Mouse (Mus musculus) spleen, postnatal 14 days (tissue): ENCODE data around the gene Slc31a1.

Experiments used
- DNase-seq, 2 experiments: peaks; one replicate each; pipeline ENCODE4 v3.0.0; 2021 to 2022; ENCODE audit warnings: low spot score in 2 of 2

The Slc31a1 gene

DNA sequence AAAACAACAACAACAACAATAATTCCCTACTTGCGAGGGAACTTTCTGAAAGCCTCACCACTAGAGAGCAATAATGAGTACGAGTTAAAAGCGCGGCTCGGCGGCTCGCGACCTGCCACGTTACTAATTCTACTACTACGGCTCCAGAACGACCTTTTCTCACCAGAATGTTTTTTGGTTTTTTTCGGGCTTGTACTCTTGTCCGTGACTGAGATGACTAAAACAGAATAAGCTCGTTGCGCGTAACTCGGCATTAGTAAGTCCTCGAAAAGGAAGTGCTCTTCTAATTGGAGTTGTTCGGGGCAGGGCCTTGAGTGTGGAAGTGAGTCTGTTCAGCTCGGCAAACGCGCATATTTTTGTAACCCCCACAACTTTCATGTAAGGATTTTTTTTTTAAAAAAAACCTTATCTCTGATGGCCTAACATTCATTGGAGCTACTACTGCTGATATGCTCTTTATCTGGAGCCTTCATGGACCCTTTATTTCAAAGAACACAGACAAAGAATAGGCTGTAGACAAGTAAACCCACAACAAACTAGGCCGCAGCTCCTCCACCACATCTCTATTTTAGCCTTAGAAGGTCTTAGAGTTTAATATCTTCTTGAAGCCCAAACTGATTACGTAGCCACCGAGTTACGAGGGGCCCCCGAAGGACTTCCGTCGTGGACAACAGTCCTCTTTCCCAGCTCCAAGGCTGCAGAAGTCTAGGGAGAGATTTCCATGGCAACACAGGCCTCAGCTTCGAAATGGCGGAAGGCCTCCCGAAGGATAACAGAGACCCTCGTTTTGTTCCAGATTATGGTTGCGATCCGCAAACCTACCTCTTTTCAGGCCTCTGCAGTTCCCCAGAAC, 47.4 kb downstream of the Slc31a1 start:
- peak; percentile 25 to 44 for DNase-seq

DNA sequence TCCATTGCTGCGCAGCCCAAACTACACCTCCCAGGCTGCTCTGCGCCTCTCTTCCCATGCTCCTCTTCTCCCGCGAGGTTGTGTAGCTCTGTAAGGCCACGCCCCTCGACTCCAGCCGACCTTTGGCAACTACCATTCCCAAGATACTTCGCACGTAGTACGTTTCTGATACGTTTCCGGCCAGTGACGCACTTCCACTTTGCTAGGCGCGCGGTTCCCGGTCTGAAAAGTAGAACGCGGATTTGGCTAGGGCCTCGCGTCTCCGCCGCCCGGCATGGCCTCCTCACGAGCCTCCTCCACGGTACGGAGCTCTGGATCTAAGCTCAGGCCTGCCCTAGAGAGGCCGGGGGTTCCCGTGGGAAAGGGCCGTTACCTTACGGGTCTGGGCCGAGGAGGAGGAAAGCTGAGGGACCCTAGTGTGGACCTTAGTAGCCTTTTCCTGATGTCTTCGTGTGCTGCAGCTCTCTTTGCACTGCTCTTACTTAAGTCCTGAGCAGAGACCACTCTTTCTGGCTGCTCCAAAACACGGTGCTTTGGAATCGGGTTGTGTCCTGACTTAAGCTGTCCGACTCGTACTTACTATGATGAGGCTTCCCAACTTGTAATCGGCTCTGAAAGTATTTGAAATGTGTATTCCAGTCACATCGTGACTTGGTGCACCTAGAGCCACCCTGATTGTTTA, 48.2 kb downstream of the Slc31a1 start, which contains the start of the genes Cdc26 and Prpf4:
TSS of gene Cdc26 (minus strand) at position 42 of the 682 bp plus-strand sequence.
TSS of gene Prpf4 (plus strand) at position 197 of the 682 bp plus-strand sequence.
- DNase-seq, result peak; percentile 91 to 93

GRCm38 (mm10) chr4:62409615-62410014, 49.1 kb downstream of the Slc31a1 start:
- DNase-seq, result no peak

DNA sequence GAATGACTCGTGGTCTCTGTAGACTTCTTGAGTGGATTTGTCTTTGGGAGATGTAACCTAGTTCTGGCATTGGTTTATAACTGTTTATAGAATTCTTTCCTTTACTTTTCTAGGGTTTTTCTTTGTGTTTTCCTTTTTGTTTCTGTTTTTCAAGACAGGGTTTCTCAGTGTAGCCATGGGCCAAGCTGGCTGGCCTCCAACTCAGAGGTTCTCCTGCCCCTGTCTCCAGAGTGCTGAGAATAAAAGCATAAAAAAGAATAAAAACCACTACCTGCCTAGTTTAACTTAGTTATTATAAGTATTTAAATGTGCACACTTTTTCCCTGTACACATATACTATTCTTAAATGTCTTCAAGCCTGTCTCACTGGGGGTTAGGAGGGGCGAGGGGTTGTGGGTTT, 49.8 kb downstream of the Slc31a1 start:
- no peak for DNase-seq

GRCm38 (mm10) chr4:62411606-62412005, 51.1 kb downstream of the Slc31a1 start:
- no peak for DNase-seq

- no peak for DNase-seq
Observed at GRCm38 (mm10) chr4:62418448-62418847, 57.9 kb downstream of the Slc31a1 start.

DNA sequence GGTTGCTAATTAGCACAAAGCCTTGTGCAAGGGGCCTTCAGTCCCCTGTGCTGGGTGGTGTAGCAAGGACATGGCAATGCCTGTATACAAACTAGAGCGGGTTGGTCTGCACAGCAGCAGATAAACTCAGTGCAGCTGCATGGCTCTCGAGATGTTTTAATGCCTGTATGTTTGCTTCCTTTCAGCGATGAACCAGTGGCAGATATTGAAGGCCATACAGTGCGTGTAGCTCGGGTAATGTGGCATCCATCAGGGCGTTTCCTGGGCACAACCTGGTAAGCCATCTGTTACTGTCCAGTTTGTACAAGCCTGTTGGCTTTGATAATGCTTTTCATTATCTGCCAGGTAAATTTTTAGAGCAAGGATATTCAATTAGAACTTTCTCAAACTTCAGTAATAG, 58.6 kb downstream of the Slc31a1 start:
- DNase-seq, result no peak

- DNase-seq, result no peak
Observed at GRCm38 (mm10) chr4:62425891-62426290, 65.4 kb downstream of the Slc31a1 start.

DNA sequence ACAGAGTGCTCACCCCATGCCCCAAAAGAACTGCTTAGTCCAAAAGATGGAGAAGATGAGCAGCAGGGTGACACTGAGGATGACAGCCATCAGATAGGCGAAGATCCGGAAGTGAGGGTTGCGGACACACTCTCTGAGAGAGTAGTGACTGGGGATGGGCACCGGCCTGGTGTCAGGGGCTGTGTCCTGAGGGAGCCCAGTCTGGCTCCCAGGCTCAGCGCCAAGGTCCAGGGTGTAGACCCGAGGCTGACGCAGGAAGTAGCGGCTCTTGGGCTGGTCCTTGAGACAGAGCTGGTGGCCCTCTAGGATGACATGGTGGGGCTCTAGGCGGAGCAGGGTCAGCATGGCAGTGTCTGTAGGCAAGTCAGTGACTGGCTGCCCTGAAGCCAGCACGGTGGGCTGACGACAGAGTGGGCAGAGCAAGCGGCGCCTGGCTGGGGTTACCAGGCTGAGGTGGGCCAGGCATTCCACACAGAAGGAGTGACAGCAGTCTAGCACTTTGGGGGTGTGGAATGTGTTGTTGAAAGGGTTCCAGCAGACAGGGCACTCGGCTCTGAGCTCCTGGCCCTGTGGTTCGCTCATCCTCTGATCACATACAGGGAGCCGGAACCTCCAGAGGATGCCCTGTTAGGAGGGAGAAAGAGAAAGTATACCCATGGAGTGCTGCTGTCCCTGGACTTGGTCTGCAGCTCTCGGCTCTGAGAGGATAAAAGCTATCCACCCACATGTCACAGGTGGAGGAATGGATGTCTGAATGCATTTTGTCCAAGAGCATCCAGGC, 67.6 kb downstream of the Slc31a1 start:
- DNase-seq, result no peak

- DNase-seq, result no peak
Observed at GRCm38 (mm10) chr4:62429616-62430015, 69.1 kb downstream of the Slc31a1 start.

DNA sequence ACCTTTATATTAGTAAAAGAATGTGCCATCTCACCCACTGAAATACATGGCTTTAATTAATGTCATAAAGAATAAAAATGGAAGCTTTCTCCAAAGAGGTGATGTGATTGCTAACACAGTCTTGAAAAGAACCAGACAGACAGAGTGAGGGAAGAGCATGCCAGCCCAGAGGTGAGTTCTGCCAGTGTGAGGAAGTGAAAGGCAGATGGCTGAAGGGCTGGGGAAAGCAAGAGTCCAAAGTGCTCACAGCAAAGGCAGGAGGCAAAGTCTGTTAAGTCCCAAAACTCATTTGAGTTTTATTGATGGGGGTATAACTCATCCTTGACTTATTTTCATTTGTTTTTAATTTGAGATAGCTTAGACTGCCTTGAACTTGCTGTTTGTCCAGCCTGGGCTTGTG, 70.2 kb downstream of the Slc31a1 start:
- DNase-seq, result no peak

DNA sequence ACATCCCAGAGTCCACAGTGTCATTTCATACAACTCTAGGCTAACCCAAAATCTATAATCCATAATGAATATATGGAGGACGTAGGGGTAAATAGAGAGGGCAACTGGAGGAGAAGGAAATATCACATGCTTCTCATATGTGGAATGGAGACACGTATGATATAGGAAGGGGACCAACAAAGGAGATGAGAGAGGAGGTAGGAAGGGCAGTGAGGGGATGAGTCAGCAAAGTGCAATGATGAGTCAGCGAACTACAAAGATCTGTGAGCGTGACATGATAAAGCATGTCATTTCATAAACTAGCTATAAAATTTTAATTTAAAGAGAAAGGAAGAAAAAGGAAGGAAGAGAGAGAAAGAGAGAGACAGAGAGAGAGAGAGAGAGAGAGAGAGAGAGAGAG, 71.0 kb downstream of the Slc31a1 start:
- no peak for DNase-seq

DNA sequence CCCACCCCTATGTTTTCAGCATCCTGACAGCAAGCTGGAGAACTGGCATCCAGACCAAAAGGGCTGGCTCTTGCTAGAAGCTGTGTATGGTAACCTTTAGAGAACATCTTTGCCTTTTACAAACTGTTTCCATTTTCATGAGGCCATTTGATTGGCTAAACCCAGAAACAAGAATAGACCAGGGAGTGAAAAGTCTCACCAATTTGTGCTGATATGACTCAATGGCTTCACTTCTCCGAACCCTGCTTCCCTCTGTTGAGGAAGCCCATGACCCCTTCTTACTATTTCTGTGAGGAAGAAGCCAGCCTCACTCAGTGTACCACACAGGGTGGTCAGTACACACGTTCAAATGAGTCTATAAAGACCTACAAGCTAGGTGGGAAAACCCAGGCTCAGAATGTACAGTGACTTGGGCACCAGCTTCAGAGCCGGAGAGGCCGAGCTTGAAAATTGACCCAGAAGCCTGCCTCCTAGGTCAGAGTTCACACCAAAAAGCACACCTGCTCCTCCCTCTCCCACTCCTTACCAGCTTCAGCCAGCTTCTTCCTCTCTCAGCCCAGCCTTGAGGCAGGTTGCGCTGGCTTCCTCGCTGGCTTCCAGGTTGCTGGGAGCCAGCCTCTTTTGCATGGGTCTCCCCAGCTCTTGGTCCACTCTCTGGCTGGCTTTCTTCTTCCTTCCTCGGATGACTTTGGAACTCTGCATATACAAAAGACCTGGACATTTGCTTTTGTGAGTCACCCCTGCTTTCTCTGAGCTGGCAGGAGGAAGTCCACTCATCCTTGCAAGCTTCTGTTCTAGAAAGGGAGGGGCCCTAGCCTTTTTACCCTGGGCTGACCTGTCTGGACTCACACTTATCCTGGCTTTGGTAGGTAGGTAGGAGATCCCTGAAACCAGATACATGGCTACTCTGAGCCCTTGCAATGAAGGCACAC, 73.7 kb downstream of the Slc31a1 start:
- DNase-seq, result no peak

GRCm38 (mm10) chr4:62435081-62435480, 74.6 kb downstream of the Slc31a1 start, which contains the start of gene Rnf183:
TSS of gene Rnf183 (minus strand) at chr4:62435252.
- DNase-seq, result no peak

GRCm38 (mm10) chr4:62437256-62437778, 76.8 kb downstream of the Slc31a1 start:
- DNase-seq, result no peak

GRCm38 (mm10) chr4:62437871-62438270, 77.3 kb downstream of the Slc31a1 start:
- no peak for DNase-seq

- DNase-seq, result no peak
Observed at GRCm38 (mm10) chr4:62439793-62440192, 79.3 kb downstream of the Slc31a1 start.

GRCm38 (mm10) chr4:62440544-62440943, 80.0 kb downstream of the Slc31a1 start:
- DNase-seq, result no peak

DNA sequence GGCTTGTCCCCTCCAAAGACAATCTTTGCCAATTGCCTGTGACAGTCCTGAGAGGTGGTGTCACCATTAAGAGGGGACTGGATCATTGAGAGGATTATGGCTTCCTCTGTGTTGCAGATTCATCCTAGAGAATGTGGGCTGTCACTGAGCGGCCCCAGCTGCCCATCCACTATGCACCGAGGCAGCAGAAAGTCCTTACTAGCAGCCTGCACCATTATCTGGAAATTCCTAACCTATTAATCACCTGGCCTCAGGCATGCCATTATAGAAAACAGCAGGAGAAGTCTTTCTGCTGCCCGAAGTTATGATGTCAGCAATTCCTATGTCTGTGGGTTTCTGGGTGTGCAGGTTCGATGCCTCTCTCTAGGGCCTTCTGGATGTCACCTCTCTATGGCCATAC, 80.5 kb downstream of the Slc31a1 start:
- no peak for DNase-seq
